Mouse (Mus musculus) kidney, postnatal 10 days (tissue): ENCODE measurements around the gene Cfap43.
A peak's percentile ranks its signal among the peaks of the same experiment; 100 is the strongest.

Experiments used
- DNase-seq: peaks from one replicate; pipeline ENCODE4 v3.0.0; 2021; ENCODE audit warnings: mixed read lengths

Cfap43 gene

GRCm38 (mm10) chr19:47919126-47919965 lies at the start of gene Cfap43, which contains the start of gene Itprip:
Cfap43 (minus strand) TSS chr19:47919287.
Itprip (minus strand) TSS chr19:47919299.
- DNase-seq = peak; percentile 89

DNA sequence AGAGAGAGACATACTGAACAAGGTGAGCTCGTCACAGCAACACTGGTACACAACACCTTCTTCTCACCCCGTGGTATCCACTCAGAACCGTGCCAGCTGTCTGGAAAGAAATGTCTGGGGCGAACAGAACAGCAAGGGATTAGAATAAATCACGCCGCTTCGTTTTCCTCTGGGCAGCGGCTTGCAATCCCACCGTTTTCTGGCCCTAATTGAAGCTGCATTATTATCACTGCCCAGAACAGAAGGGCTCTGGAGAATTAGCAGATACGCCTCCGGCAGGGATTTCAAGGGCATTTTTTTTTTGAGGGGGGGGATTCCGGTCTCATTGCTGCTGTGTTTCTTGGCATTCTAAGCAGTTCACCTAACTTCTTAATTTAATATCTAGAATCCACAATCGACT lies 39.1 kb upstream of the Cfap43 start:
- no peak for DNase-seq

GRCm38 (mm10) chr19:47953169-47953568 lies 34.1 kb upstream of the Cfap43 start:
- no peak for DNase-seq

- DNase-seq = no peak
Measured at GRCm38 (mm10) chr19:47950946-47951345, 31.9 kb upstream of the Cfap43 start.

- no peak for DNase-seq
Measured at GRCm38 (mm10) chr19:47946821-47947465, 27.9 kb upstream of the Cfap43 start.

- DNase-seq = no peak
Measured at GRCm38 (mm10) chr19:47939361-47939760, 20.3 kb upstream of the Cfap43 start.

DNA sequence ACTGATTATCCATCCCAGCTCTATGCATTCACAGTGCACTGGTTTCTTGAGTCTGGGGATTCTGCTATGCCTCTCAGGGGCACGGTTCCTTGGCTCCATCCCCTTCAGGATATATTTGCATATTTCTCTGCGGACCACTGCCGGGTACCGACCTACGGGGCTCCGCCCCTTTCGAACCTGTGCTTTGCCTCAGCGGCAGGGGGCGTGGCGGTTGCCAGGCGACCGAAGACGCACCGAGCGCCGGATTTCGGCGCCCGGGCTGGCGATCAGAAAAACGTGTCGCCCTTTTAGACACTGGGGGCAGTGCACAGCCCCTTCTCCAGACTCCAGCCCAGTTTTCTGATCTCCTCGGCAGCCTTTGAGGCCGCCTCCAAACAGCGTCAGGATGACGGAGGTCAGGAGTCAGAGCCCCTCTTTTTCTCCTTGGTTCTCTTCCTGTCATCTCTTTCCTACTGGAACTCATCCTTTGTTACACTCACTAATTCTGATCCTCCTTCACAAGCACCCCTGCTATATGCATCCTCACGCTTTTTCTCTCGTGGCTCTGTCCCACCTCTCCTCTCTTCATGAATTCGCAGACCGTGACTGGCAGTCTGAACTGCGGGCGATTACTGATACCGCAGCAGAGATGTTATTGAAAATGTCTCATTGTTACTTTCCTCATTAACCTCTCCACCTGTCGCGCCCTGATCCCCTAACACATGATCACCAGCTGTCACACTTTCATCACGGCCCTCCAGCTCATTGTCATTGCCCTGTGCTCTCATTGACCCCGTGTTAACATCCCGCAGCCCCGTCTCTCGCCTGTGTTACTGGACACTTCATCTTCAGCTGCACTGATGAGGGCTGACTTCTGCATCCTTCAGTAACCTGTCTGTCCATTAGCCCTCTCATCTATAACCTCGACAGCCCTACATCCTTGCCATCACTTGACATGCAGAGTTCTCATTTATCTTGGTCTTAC lies 18.6 kb upstream of the Cfap43 start, which contains the start of gene Cfap58:
Gene Cfap58 (plus strand): TSS at position 233 of the 964 bp plus-strand sequence.
- DNase-seq = peak; percentile 73

DNA sequence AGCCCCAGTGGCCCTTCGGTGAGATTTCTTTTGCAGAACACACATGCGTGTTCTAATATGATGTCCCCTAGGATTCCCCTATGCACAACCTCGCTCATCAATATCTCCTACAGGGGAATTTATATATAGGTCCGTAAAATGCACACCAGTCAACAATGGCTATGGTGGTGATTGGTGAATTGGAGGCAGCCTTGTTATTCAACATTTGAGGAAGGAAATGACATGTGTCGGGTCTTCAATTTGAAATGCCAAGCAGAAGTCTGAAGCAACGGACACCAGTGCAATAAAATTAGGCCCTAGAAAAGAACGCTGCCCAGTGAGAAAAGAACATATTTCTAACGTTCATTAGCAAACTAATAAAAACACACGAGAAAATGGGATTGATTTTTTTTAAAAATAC lies 17.9 kb upstream of the Cfap43 start:
- no peak for DNase-seq

DNA sequence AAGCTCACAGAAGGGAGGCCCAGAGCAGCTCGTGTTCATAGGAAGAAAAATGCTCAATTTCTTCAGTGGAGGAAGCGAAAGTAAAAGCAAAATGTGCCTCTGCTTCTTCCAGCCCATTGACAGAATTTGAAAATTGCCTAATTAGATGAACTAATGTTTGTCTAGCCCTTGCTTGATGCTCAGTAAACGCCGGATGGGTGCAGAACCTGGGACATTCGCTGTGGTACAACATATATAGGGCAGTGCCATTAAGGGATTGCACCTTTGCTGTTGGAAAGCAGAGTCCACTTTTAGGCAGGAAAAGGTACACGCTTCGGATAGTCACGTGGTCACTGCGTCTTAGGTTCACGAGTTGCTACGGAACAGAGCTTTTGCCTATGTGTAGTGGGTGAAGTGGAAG lies 17.4 kb upstream of the Cfap43 start:
- DNase-seq = no peak

GRCm38 (mm10) chr19:47935530-47935929 lies 16.4 kb upstream of the Cfap43 start:
- DNase-seq = no peak

DNA sequence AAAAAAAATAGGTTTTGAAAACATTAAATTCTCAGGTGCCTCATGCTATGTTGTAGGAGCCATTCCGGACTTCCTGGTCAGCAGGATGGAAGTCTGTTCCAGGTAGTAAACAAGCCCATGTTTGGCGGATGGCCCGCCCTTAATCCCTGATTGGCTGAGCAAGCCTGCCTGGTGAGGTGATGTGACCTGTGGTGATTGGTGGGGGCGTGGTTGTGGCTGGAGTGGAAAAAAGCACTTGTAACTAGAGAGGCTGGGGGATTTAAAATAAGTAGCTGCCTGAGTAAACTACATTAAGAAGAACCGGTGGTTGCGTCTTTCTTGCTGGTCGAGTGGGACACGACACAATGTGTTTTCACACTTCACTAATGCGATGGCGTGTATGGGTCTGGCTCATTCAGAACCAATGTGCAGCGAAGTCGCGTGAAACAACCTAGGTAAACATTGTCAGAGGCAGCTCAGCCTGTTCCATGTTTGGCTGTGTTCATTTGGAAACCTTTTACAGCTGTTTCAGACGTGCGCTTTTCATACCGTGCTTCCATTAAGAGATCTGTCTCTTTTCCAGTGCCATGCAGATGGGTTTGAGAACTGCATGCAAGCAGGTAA lies 15.7 kb upstream of the Cfap43 start:
- DNase-seq = no peak

- DNase-seq = no peak
Measured at GRCm38 (mm10) chr19:47934146-47934545, 15.1 kb upstream of the Cfap43 start.

DNA sequence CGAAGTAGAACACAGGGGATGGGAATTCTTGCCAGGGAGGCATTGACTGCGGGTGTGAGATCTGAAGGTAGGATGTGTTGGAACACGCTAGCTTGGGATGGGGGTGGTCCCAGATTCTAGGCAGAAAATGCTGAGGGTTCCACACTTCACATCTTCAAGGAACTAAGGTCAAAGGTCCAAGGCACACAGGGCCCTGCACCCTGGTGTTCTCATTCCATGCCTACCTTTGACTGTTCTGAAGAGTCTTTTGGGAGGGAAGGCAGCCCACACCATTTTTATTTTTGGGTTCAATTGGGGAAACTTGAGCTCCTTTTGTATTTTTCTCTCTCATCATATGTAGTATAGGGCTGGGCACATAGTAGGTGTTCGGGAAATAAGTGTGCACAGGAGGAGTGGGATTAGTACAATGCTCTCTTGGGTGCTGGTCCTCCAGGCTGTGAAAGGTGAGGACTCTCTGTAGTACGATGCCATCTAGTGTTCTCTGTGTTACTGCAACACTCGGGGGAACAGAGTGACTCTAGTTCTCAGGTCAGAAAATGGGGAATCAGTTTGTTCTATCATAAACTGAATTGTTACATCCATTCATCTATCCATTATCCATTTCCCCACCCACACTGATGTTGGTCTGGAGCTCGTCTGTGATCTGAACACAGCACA lies 13.0 kb upstream of the Cfap43 start:
- DNase-seq = peak; percentile 58

- DNase-seq = no peak
Measured at GRCm38 (mm10) chr19:47929043-47929442, 10.0 kb upstream of the Cfap43 start.

DNA sequence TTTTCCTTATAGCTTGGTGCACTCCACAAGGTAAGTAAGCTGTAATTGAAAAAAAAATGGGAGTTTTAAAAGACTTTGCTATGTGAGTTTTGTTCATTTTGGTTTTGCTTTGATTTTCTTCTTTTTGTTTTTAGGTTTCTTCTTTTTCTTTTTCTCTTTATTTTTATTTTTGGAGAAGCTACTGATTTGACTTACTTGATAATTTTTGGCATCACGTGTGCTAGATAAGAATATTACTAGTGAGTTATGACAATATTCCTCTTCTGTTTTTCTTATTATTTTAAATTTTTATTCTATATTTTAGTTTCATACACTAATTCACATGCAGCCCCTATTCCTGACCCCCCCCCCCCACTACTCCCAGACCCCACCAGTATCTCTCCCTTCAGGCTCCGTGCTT lies 7.9 kb upstream of the Cfap43 start:
- no peak for DNase-seq

GRCm38 (mm10) chr19:47925819-47926218 lies 6.7 kb upstream of the Cfap43 start:
- DNase-seq = no peak

DNA sequence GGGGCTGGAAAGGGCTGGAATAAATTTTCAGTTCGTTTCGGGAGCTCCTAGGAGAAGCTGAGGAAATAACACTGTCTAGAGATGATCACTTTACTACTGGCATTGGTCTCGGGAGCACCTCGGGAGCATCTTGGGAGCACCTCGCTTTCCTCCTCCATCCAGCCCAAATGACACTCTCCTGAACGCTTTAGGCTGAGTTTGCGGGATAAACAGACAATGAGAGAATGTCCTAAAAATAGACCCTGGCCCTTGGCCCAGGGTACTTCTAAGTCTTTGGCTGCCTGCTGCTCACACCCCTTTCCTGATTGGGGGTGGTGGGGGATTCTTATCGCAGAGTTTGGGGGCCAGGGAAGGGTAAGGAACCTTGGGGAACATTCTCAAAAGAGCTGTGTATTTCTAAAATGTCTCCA lies 884 bp upstream of the Cfap43 start:
- DNase-seq = peak; percentile 62

- peak; percentile 50 for DNase-seq
Measured at GRCm38 (mm10) chr19:47918455-47919101, 509 bp downstream of the Cfap43 start.

GRCm38 (mm10) chr19:47918016-47918415 lies 1.1 kb downstream of the Cfap43 start:
- DNase-seq = no peak

DNA sequence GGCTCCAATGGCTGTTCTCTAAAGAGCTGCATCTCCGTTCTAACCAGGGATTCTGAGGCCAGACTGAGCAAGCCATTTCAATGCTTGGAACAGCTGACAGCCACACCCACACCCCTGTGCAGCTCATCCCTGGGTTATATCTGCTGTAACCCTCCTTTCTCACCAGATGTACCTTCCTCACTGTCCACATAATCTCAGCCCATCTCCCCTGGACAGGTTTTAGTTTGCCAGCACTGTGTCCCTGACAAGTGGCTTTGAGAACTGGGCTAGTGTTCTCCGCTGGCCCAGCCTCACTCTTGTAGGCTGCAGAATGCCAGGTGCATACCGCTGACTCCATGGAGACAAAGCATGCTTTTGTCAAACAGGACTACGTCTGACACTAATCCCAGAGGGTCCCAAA lies 1.7 kb downstream of the Cfap43 start:
- DNase-seq = no peak

DNA sequence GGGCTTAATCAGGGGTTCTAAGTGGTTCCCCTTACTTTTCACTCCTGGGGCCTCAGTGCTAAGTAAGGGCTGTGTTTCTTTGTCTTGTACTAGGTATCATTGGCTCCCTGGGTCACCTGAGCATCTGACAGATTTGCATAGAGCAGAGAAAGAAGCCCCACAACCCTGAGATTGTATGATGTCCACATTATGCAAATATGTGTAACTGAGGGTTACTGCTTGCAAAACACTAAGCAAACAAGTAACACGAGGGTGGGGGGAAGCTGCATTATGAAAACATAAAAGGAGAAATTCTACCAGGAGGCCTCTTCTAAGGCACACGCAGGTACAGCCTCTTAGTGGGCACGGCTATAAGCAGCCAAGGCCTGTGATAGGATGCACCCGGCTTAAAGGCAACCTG lies 3.8 kb downstream of the Cfap43 start:
- DNase-seq = no peak
